8 mouse cellular contexts compared by ENCODE assay signal in genomic region chr9:62536119-62536654, GRCm38 (mm10). TPM values are rescaled to one million over a fixed set of nuclear protein-coding genes. Genes with fewer than 3 reads are reported as not detected.
DNase-seq lines count a peak whose midpoint lies in the region; ATAC-seq and TF ChIP-seq lines count a peak whose summit lies in the region.

No protein-coding gene starts in this region.

- H3K36me3 ChIP-seq in kidney, embryonic 16.5 days (ENCODE audit: insufficient read depth, low read length), result no peaks in the 10 kb centered on the region
- H3K36me3 ChIP-seq in embryonic facial prominence, embryonic 14.5 days (ENCODE audit: control insufficient read depth, insufficient read depth, low read length), result no peaks in the 10 kb centered on the region
- H3K36me3 ChIP-seq in hindbrain, postnatal 0 days (ENCODE audit: insufficient read depth, low read length), result no peaks in the 10 kb centered on the region
- H3K36me3 ChIP-seq in stomach, postnatal 0 days (ENCODE audit: control insufficient read depth, insufficient read depth, low read length), result no peaks in the 10 kb centered on the region

- 0 out of 2 replicates have a peak, but pooled peaks cover 5% of the 10 kb centered on the region for H3K27me3 ChIP-seq in kidney, embryonic 16.5 days (ENCODE audit: insufficient read depth, low read length)
- H3K27me3 ChIP-seq in embryonic facial prominence, embryonic 14.5 days (replicated peaks; ENCODE audit: control insufficient read depth, insufficient read depth, low read length), result no peaks in the 10 kb centered on the region
- H3K27me3 ChIP-seq in hindbrain, postnatal 0 days (ENCODE audit: insufficient read depth, low read length), result no peaks in the 10 kb centered on the region
- no peaks in the 10 kb centered on the region for H3K27me3 ChIP-seq in stomach, postnatal 0 days (ENCODE audit: control insufficient read depth, insufficient read depth, low read length)

- peak overlapping the region; percentile 72 for H3K4me3 ChIP-seq in kidney, embryonic 16.5 days (ENCODE audit: low read length)
- H3K4me3 ChIP-seq in embryonic facial prominence, embryonic 14.5 days (ENCODE audit: low read depth, low read length), result peak overlapping the region; percentile 68
- H3K4me3 ChIP-seq in hindbrain, postnatal 0 days (ENCODE audit: low read length), result peak overlapping the region; percentile 58
- peak overlapping the region; percentile 57 for H3K4me3 ChIP-seq in stomach, postnatal 0 days (ENCODE audit: low read depth, low read length)

- peaks cover 27% of the 10 kb centered on the region for H3K4me1 ChIP-seq in kidney, embryonic 16.5 days (ENCODE audit: insufficient read depth, low read length)
- peaks cover 33% of the 10 kb centered on the region for H3K4me1 ChIP-seq in embryonic facial prominence, embryonic 14.5 days (ENCODE audit: control insufficient read depth, insufficient read depth, low read length)
- peaks cover 62% of the 10 kb centered on the region for H3K4me1 ChIP-seq in hindbrain, postnatal 0 days (ENCODE audit: insufficient read depth, low read length)
- H3K4me1 ChIP-seq in stomach, postnatal 0 days (replicated peaks; ENCODE audit: control insufficient read depth, insufficient read depth), result peaks cover 9% of the 10 kb centered on the region

- DNase-seq in kidney, adult 18-20 months, result no peak
- peak; percentile 55 for DNase-seq in R1 (ENCODE audit: low read depth, low spot score)
- peak; percentile 54 for DNase-seq in embryonic facial prominence, embryonic 14.5 days (ENCODE audit: low spot score)
- peak; percentile 75 for DNase-seq in hindbrain, postnatal 0 days (ENCODE audit: low spot score)
- peak; percentile 33 to 42 for DNase-seq in lung, postnatal 4 days
- no peak for DNase-seq in stomach, postnatal 0 days (ENCODE audit: low spot score)
- no peak for DNase-seq in spleen, adult 12 weeks (ENCODE audit: low spot score)

- no peaks in the 10 kb centered on the region for H3K9me3 ChIP-seq in kidney, embryonic 16.5 days (ENCODE audit: low read length)
- no peaks in the 10 kb centered on the region for H3K9me3 ChIP-seq in embryonic facial prominence, embryonic 14.5 days (ENCODE audit: control insufficient read depth, low read length)
- no peaks in the 10 kb centered on the region for H3K9me3 ChIP-seq in hindbrain, postnatal 0 days (ENCODE audit: low read length)
- no peaks in the 10 kb centered on the region for H3K9me3 ChIP-seq in stomach, postnatal 0 days (ENCODE audit: control insufficient read depth, low read length)

- H3K9ac ChIP-seq in kidney, embryonic 16.5 days (replicated peaks; ENCODE audit: low read length), result peak overlapping the region; percentile 82
- peak overlapping the region; percentile 83 for H3K9ac ChIP-seq in embryonic facial prominence, embryonic 14.5 days (ENCODE audit: low read depth, low read length)
- H3K9ac ChIP-seq in hindbrain, postnatal 0 days (replicated peaks; ENCODE audit: low read length), result peak overlapping the region; percentile 81
- H3K9ac ChIP-seq in stomach, postnatal 0 days (ENCODE audit: low read length), result peak overlapping the region; percentile 63

- H3K27ac ChIP-seq in kidney, embryonic 16.5 days (ENCODE audit: low read length), result peak overlapping the region; percentile 13
- H3K27ac ChIP-seq in embryonic facial prominence, embryonic 14.5 days (replicated peaks; ENCODE audit: low read depth, low read length), result peak overlapping the region; percentile 76
- peak overlapping the region; percentile 95 for H3K27ac ChIP-seq in hindbrain, postnatal 0 days
- peak overlapping the region; percentile 45 for H3K27ac ChIP-seq in stomach, postnatal 0 days (replicated peaks)

- 2% methylated on average over 29 of the region's 29 CpGs for WGBS in kidney, embryonic 16.5 days
- 2% methylated on average over 19 of the region's 29 CpGs for WGBS in embryonic facial prominence, embryonic 14.5 days
- under 1% methylated on average over 29 of the region's 29 CpGs for whole genome bisulfite sequencing in hindbrain, postnatal 0 days
- 6% methylated on average over 19 of the region's 29 CpGs for WGBS in stomach, postnatal 0 days

- ATAC-seq in kidney, embryonic 16.5 days (ENCODE audit: low FRiP score, low TSS enrichment), result peak; percentile 19; the same call in 1 of the 2 replicates
- peak; percentile 3 for ATAC-seq in embryonic facial prominence, embryonic 14.5 days (ENCODE audit: low read depth)
- peak; percentile 30 for ATAC-seq in hindbrain, postnatal 0 days
- ATAC-seq in stomach, postnatal 0 days (ENCODE audit: low FRiP score, low TSS enrichment), result peak; percentile 10; the same call in 1 of the 2 replicates

- TF ChIP-seq EP300 in stomach, postnatal 0 days (optimal IDR thresholded peaks at IDR 0.05), result no peak

- peak overlapping the region; percentile 88 for H3K4me2 ChIP-seq in kidney, embryonic 16.5 days (replicated peaks; ENCODE audit: low read depth, low read length)
- H3K4me2 ChIP-seq in embryonic facial prominence, embryonic 14.5 days (ENCODE audit: low read depth, low read length), result peak overlapping the region; percentile 97
- peak overlapping the region; percentile 93 for H3K4me2 ChIP-seq in hindbrain, postnatal 0 days (ENCODE audit: low read depth, low read length)
- peak overlapping the region; percentile 94 for H3K4me2 ChIP-seq in stomach, postnatal 0 days (replicated peaks; ENCODE audit: low read depth)

- peak; percentile 53 for TF ChIP-seq CTCF in hindbrain, postnatal 0 days (IDR thresholded peaks at IDR 0.05; ENCODE audit: low read depth)
- TF ChIP-seq CTCF in stomach, postnatal 0 days (IDR thresholded peaks at IDR 0.05; ENCODE audit: low read depth), result peak; percentile 21

RNA-seq across cellular contexts. Expression of gene Coro2b, which starts 0.7 kb away (rescaled TPM):
- 19.9 and 22.1 TPM in 2 replicates for polyA plus RNA-seq in kidney, embryonic 16.5 days (2015; fragmentation: Nextera tagmentation; extraction: Ambion mirVana)
- polyA plus RNA-seq in embryonic facial prominence, embryonic 14.5 days (2014; fragmentation: Nextera tagmentation; extraction: Ambion mirVana), result 11.1 and 12.3 TPM in 2 replicates
- total RNA-seq in hindbrain, postnatal 0 days (2014; rRNA removed), result 42.6 and 47.2 TPM in 2 replicates
- 24.7 and 25.0 TPM in 2 replicates for polyA plus RNA-seq in hindbrain, postnatal 0 days (2015; fragmentation: Nextera tagmentation; extraction: Ambion mirVana)
- polyA plus RNA-seq in stomach, postnatal 0 days (2015; fragmentation: Nextera tagmentation; extraction: Ambion mirVana), result 4.9 and 5.4 TPM in 2 replicates

Comparison
In these comparisons a context has a peak if more than half of its experiments do, and no peak if none do; other contexts are left out.
1. H3K27ac ChIP-seq: peak in every context shown above with its lines; median percentile 95 in hindbrain, postnatal 0 days; 76 in embryonic facial prominence, embryonic 14.5 days; 45 in stomach, postnatal 0 days; 13 in kidney, embryonic 16.5 days.
2. DNase-seq: peak in R1 (single experiment), embryonic facial prominence, embryonic 14.5 days (single experiment), hindbrain, postnatal 0 days (single experiment) and lung, postnatal 4 days (2 of 2); none in kidney, adult 18-20 months (single experiment), stomach, postnatal 0 days (single experiment) and spleen, adult 12 weeks (single experiment).
3. Peak in every context shown above with its lines, with median percentiles within 50 percentile points of each other: ATAC-seq, H3K4me2 ChIP-seq, H3K4me3 ChIP-seq and H3K9ac ChIP-seq.